Mouse (Mus musculus) forebrain, embryonic 11.5 days (tissue): ENCODE measurements at regions not wholly inside any gene's neighbourhood (a gene's known extent, or its start where the extent isn't known, plus 50 kb on each side); places are given as distances from the start of the nearest gene placed in this dataset.

Experiments
- ATAC-seq: fragments of 200-750 bp; cut with Nextera tagmentation; replicated peaks from 2 replicates; pipeline ENCODE4 v1.8.0; 2017; ENCODE audit warnings: moderate TSS enrichment; ENCODE audit not compliant: low FRiP score
- DNase-seq: peaks from one replicate; pipeline ENCODE4 v3.0.0-alpha.2; 2017; ENCODE audit warnings: low spot score
- H3K27ac ChIP-seq: fragments of 300-500 bp; sonication (generic); 2 replicates; pipeline ENCODE4 v1.5.1; 2014; ENCODE audit warnings: low read depth, low read length
- H3K27me3 ChIP-seq: fragments of 300-500 bp; sonication (generic); 2 replicates; pipeline ENCODE4 v1.6.1; 2014; ENCODE audit warnings: mild to moderate bottlenecking, low read length, mixed read lengths; ENCODE audit not compliant: control insufficient read depth, insufficient read depth
- H3K36me3 ChIP-seq: fragments of 300-500 bp; sonication (generic); 2 replicates; pipeline ENCODE4 v1.6.1; 2014; ENCODE audit warnings: mild to moderate bottlenecking, low read length, moderate library complexity, mixed read lengths; ENCODE audit not compliant: control insufficient read depth, insufficient read depth
- H3K4me1 ChIP-seq: fragments of 300-500 bp; sonication (generic); replicated peaks from 2 replicates; pipeline ENCODE4 v1.6.1; 2014; ENCODE audit warnings: low read length, mixed read lengths; ENCODE audit not compliant: control insufficient read depth, insufficient read depth
- H3K4me2 ChIP-seq: fragments of 300-500 bp; sonication (generic); 2 replicates; pipeline ENCODE4 v1.6.1; 2014; ENCODE audit warnings: low read depth, mild to moderate bottlenecking, low read length, moderate library complexity, mixed read lengths; ENCODE audit not compliant: severe bottlenecking
- H3K4me3 ChIP-seq: fragments of 300-500 bp; sonication (generic); 2 replicates; pipeline ENCODE4 v1.5.1; 2014; ENCODE audit warnings: low read depth, low read length
- H3K9ac ChIP-seq: fragments of 300-500 bp; sonication (generic); 2 replicates; pipeline ENCODE4 v1.6.1; 2014; ENCODE audit warnings: low read length
- H3K9me3 ChIP-seq: fragments of 300-500 bp; sonication (generic); 2 replicates; pipeline ENCODE4 v1.6.1; 2016; ENCODE audit warnings: low read length, mixed read lengths; ENCODE audit not compliant: control insufficient read depth
- WGBS: fragments of 180-500 bp; shearing (Covaris S2); extraction: QIAGEN DNeasy Blood & Tissue Kit; methylation state at CpG from one replicate; pipeline ENCODE4 v1.1.7; 2014; 5-methylcytosine and 5-hydroxymethylcytosine counted together

DNA sequence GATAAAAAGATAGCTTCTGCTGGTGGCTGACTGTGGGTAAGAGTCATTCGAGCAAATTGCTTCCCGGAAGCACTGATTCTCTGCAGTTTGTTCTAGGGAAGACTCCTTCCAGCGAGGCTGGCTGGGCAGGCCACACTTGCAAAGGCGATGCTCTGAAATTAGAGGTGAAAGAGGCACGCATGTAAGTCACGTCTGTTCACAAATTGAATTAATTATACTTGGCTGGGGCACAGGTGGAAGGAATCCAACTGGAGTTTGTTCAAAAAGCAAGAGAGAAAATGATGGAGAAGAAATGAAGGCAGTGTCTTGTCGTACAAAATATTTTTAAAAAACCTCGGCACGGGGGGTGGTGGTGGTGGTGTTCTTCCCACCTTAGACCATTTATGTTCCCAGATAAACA lies 726.2 kb upstream of the Lrrc6 start:
- Histone ChIP-seq H3K9me3 (no peaks in the 10 kb centered on the region), H3K4me2 (no peak overlapping the region), H3K4me1 (no peaks in the 10 kb centered on the region), H3K9ac (no peak overlapping the region), H3K36me3 (no peaks in the 10 kb centered on the region), H3K27ac (no peak overlapping the region), H3K4me3 (no peak overlapping the region), H3K27me3 (no peaks in the 10 kb centered on the region)
- WGBS: 86% methylated on average over 9 of the region's 9 CpGs
- ATAC-seq: no peak
- DNase-seq: no peak
